In genomic region chr9:34857575-34857974, GRCm38 (mm10) we compare ENCODE assay signal across 9 mouse cellular contexts.
DNase-seq lines count a peak whose midpoint lies in the region; ATAC-seq and TF ChIP-seq lines count a peak whose summit lies in the region.
"Had no signal": no experiment of that assay in that cellular context is flagged by ENCODE, and none has a peak within 500 bp of the region (broad histone marks: within the 10 kb centered on the region; RNA-seq: fewer than 3 reads in every experiment).

No protein-coding gene starts in this region.

- no peak overlapping the region for H3K4me3 ChIP-seq in gastrocnemius, adult 2 months
- H3K4me3 ChIP-seq in midbrain, embryonic 11.5 days (ENCODE audit: low read depth, low read length), result no peak overlapping the region
- no peak overlapping the region for H3K4me3 ChIP-seq in midbrain, embryonic 16.5 days (ENCODE audit: low read depth, low read length)
- H3K4me3 ChIP-seq in kidney, embryonic 14.5 days (ENCODE audit: low read length), result no peak overlapping the region
- H3K4me3 ChIP-seq: limb, embryonic 13.5 days had no signal

- WGBS in midbrain, embryonic 11.5 days, result 60% methylated on average over 9 of the region's 9 CpGs
- 62% methylated on average over 9 of the region's 9 CpGs for WGBS in midbrain, embryonic 16.5 days
- WGBS in kidney, embryonic 14.5 days, result 68% methylated on average over 9 of the region's 9 CpGs

- H3K9ac ChIP-seq in midbrain, embryonic 11.5 days (ENCODE audit: low read length), result no peak overlapping the region
- no peak overlapping the region for H3K9ac ChIP-seq in midbrain, embryonic 16.5 days (ENCODE audit: low read depth, low read length)
- no peak overlapping the region for H3K9ac ChIP-seq in kidney, embryonic 14.5 days (ENCODE audit: low read depth, low read length)
- H3K9ac ChIP-seq: limb, embryonic 13.5 days had no signal

- TF ChIP-seq CTCF in gastrocnemius, adult 2 months (IDR thresholded peaks at IDR 0.05), result peak; percentile 33

- H3K36me3 ChIP-seq in midbrain, embryonic 11.5 days (ENCODE audit: control insufficient read depth, insufficient read depth, low read length), result no peaks in the 10 kb centered on the region
- H3K36me3 ChIP-seq in midbrain, embryonic 16.5 days (ENCODE audit: control insufficient read depth, insufficient read depth, low read length), result no peaks in the 10 kb centered on the region
- no peaks in the 10 kb centered on the region for H3K36me3 ChIP-seq in kidney, embryonic 14.5 days (ENCODE audit: control insufficient read depth, insufficient read depth, low read length)
- H3K36me3 ChIP-seq: limb, embryonic 13.5 days had no signal

- H3K9me3 ChIP-seq in midbrain, embryonic 11.5 days (ENCODE audit: control insufficient read depth, low read length), result no peaks in the 10 kb centered on the region
- H3K9me3 ChIP-seq in midbrain, embryonic 16.5 days (replicated peaks; ENCODE audit: control insufficient read depth, low read length, poor library complexity, severe bottlenecking), result 0 out of 2 replicates have a peak, but pooled peaks cover 2% of the 10 kb centered on the region
- H3K9me3 ChIP-seq in kidney, embryonic 14.5 days (ENCODE audit: control insufficient read depth, low read length), result no peaks in the 10 kb centered on the region
- H3K9me3 ChIP-seq: limb, embryonic 13.5 days had no signal

- H3K27ac ChIP-seq in gastrocnemius, adult 2 months, result no peak overlapping the region
- H3K27ac ChIP-seq in midbrain, embryonic 11.5 days (ENCODE audit: low read depth, low read length), result no peak overlapping the region
- no peak overlapping the region for H3K27ac ChIP-seq in midbrain, embryonic 16.5 days (ENCODE audit: low read length)
- no peak overlapping the region for H3K27ac ChIP-seq in kidney, embryonic 14.5 days (ENCODE audit: low read depth, low read length)
- H3K27ac ChIP-seq: limb, embryonic 13.5 days had no signal

- DNase-seq in gastrocnemius, adult 2 months, result no peak
- no peak for DNase-seq in gastrocnemius, adult 8-10 months (ENCODE audit: low spot score in 2 of 2)
- DNase-seq in midbrain, embryonic 11.5 days (ENCODE audit: low spot score, missing footprints), result peak; percentile 84
- DNase-seq in c-Kit-positive CD71-positive TER-119-positive erythroid progenitor cells, embryonic 14.5 days (ENCODE audit: low spot score), result peak; percentile 11
- peak; percentile 53 for DNase-seq in mesoderm, embryonic 11.5 days (ENCODE audit: low read depth, low spot score)
- DNase-seq in natural killer cell, adult 2 months (ENCODE audit: low spot score in 2 of 2), result no peak

- no peak for ATAC-seq in midbrain, embryonic 11.5 days (ENCODE audit: low FRiP score)
- no peak for ATAC-seq in midbrain, embryonic 16.5 days
- ATAC-seq in kidney, embryonic 14.5 days (ENCODE audit: low FRiP score, low TSS enrichment), result no peak

- no peak overlapping the region for H3K4me2 ChIP-seq in midbrain, embryonic 11.5 days
- H3K4me2 ChIP-seq in midbrain, embryonic 16.5 days (ENCODE audit: low read length), result no peak overlapping the region
- no peak overlapping the region for H3K4me2 ChIP-seq in kidney, embryonic 14.5 days (replicated peaks; ENCODE audit: low read depth, low read length)
- H3K4me2 ChIP-seq: limb, embryonic 13.5 days had no signal

- intact Hi-C loops in gastrocnemius, adult 2 months (cut with DNase I), result loop anchor here (5.0 kb wide), 1 partner anchor 160 kb away; no protein-coding TSS in a partner anchor

- no peaks in the 10 kb centered on the region for H3K27me3 ChIP-seq in midbrain, embryonic 11.5 days (ENCODE audit: control insufficient read depth, insufficient read depth, low read length)
- H3K27me3 ChIP-seq in midbrain, embryonic 16.5 days (ENCODE audit: control insufficient read depth, insufficient read depth, low read depth, low read length), result no peaks in the 10 kb centered on the region
- no peaks in the 10 kb centered on the region for H3K27me3 ChIP-seq in kidney, embryonic 14.5 days (ENCODE audit: control insufficient read depth, insufficient read depth, low read length)
- H3K27me3 ChIP-seq: limb, embryonic 13.5 days had no signal

- no peaks in the 10 kb centered on the region for H3K4me1 ChIP-seq in midbrain, embryonic 11.5 days (ENCODE audit: control insufficient read depth, insufficient read depth, low read length)
- H3K4me1 ChIP-seq in midbrain, embryonic 16.5 days (ENCODE audit: control insufficient read depth, insufficient read depth, low read length), result peaks cover 8% of the 10 kb centered on the region; the same call in 1 of the 2 replicates
- no peaks in the 10 kb centered on the region for H3K4me1 ChIP-seq in kidney, embryonic 14.5 days (ENCODE audit: control insufficient read depth, insufficient read depth, low read length)

Comparison
In these comparisons a context has a peak if more than half of its experiments do, and no peak if none do; other contexts are left out.
1. DNase-seq: peak in midbrain, embryonic 11.5 days (single experiment), c-Kit-positive CD71-positive TER-119-positive erythroid progenitor cells, embryonic 14.5 days (single experiment) and mesoderm, embryonic 11.5 days (single experiment); none in gastrocnemius, adult 2 months (single experiment), gastrocnemius, adult 8-10 months (0 of 2) and natural killer cell, adult 2 months (0 of 2).